Mouse (Mus musculus): ENCODE measurements around the gene Surf1. TPM values are rescaled to one million over a fixed set of nuclear protein-coding genes. Genes with fewer than 3 reads are reported as not detected.
"Not testable (repeated sequence)": the region's sequence is repeated elsewhere in the genome, so short reads cannot be mapped to it uniquely, and the experiment has no call there.

Surf1 gene
- polyA plus RNA-seq, 1 experiment: 91.1 TPM

DNA sequence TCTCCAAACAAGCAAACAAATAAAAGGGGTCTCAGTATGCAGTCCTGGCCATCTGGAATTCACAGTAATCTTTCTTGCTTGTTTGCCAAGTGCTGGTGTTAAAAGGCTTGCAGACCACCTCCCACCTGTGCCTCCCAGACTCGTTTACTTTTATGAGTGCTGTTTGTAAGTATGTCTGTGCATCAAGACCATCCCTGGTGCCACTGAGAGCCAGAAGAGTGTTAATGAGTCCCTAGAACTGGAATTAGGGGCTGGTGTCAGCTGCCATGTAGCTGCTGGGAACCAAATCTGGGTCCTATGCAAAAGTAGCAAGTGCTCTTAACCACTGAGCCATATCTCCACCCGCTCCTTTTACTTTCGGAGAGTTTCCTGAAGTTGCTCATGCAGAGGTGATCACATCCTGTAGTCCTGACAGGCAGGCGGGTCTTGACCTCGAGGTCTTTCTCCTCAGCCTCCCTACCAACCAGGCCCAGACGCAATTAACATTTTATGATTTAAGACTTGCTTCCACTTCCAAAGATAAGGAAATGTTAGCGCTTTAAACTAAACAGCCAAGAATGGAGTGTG is 14.4 kb downstream of the Surf1 start:
- Histone ChIP-seq H3K4me3 (ENCODE audit: insufficient read depth, low read length) (peak overlapping the region; percentile 98), H3K4me1 (ENCODE audit: control insufficient read depth, insufficient read depth, low read length) (peaks cover 8% of the 10 kb centered on the region), H3K27ac (ENCODE audit: insufficient read depth, low read depth, low read length) (peak overlapping the region; percentile 66)
- no peak for TF ChIP-seq CTCF (IDR thresholded peaks at IDR 0.05; ENCODE audit: low read depth, low read length)
- TF ChIP-seq POLR2A (IDR thresholded peaks at IDR 0.05; ENCODE audit: borderline replicate concordance, low read depth, low read length): no peak

DNA sequence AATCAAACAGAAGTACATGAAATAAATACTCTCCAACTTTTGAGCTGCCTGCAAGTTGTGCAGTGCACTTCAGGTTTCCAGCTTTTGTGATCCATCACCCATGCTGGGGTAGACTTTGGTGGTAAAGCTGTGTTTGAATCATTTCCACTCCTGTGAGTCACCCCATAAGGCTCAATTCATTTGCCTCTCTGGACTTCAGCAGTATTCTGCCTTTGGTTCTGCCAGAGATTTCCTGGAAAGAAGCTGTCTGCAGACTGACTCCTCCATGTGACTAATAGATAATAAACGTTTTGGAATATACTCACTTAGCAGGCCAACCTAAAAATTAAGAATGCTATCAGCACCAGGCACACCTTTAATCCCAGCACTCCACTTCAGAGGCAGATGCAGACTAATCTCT is 15.6 kb downstream of the Surf1 start:
- 0 out of 2 replicates have a peak overlapping the region, but pooled peaks have one; percentile 19 for H3K4me3 ChIP-seq (ENCODE audit: insufficient read depth, low read length)
- H3K27ac ChIP-seq (ENCODE audit: insufficient read depth, low read depth, low read length): no peak overlapping the region
- H3K4me1 ChIP-seq (ENCODE audit: control insufficient read depth, insufficient read depth, low read length): peaks cover 8% of the 10 kb centered on the region
- TF ChIP-seq CTCF (IDR thresholded peaks at IDR 0.05; ENCODE audit: low read depth, low read length) (no peak), POLR2A (IDR thresholded peaks at IDR 0.05; ENCODE audit: borderline replicate concordance, low read depth, low read length) (no peak)

DNA sequence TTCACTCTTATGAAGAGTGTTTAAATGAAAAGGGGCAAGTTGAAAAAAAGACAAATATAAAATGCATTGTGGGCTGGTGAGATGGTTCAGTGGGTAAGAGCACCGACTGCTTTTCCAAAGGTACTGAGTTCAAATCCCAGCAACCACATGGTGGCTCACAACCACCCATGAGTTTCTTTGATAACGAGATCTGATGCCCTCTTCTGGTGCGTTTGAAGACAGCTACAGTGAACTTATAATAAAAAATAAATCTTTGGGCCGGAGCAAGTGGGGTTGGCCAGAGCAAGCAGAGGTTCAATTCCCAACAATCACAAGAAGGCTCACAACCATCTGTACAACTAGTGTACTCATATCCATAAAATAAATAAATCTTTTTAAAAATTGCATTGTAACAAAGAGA is 20.4 kb downstream of the Surf1 start:
- peaks cover 7% of the 10 kb centered on the region for H3K4me1 ChIP-seq (ENCODE audit: control insufficient read depth, insufficient read depth, low read length)
- TF ChIP-seq CTCF (IDR thresholded peaks at IDR 0.05; ENCODE audit: low read depth, low read length) (no peak), POLR2A (IDR thresholded peaks at IDR 0.05; ENCODE audit: borderline replicate concordance, low read depth, low read length) (no peak)
- no peak overlapping the region for H3K27ac ChIP-seq (ENCODE audit: insufficient read depth, low read depth, low read length)
- H3K4me3 ChIP-seq (ENCODE audit: insufficient read depth, low read length): no peak overlapping the region

DNA sequence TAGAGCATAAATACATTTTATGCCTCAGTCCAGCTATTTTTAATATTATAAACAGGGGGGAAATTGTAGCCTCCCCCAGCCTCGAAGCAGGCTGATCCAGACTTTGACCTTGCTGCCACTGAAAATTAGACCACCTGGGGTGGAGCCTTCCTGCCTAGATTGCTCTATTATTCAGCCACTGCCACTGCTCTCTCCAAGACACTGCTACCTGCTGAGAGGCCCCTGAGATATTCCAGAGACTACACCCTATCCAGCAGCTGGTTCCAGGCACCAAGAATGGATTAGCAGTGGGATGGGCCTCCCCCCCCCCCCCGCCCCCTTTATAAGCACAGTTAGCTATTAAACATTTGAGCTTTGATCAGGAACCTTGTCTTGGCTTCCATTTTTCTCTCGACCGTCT is 30.2 kb downstream of the Surf1 start:
- not testable (repeated sequence) for H3K4me3 ChIP-seq (ENCODE audit: insufficient read depth, low read length); H3K27ac ChIP-seq (ENCODE audit: insufficient read depth, low read depth, low read length); H3K4me1 ChIP-seq (ENCODE audit: control insufficient read depth, insufficient read depth, low read length)

DNA sequence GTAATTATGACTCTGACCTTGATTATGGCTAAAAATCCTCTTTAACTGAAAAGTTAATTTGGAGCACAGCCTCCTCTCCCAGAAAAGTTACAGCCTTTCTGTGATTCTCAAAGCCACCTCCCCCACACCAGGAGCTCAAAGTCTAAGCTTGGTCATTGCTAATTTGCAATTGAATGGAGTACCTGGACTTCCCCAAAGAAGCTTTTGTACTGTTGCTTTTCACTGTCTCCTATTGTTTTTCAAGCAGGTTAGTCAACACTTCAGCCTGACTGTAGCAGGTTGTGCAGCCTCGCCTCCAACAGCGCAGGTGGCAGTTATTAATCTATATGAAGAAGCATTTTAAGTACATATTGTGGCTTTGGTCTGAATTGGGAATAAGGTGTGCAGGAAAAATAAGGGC is 30.8 kb downstream of the Surf1 start:
- not testable (repeated sequence) for H3K4me3 ChIP-seq (ENCODE audit: insufficient read depth, low read length); H3K4me1 ChIP-seq (ENCODE audit: control insufficient read depth, insufficient read depth, low read length); H3K27ac ChIP-seq (ENCODE audit: insufficient read depth, low read depth, low read length)

DNA sequence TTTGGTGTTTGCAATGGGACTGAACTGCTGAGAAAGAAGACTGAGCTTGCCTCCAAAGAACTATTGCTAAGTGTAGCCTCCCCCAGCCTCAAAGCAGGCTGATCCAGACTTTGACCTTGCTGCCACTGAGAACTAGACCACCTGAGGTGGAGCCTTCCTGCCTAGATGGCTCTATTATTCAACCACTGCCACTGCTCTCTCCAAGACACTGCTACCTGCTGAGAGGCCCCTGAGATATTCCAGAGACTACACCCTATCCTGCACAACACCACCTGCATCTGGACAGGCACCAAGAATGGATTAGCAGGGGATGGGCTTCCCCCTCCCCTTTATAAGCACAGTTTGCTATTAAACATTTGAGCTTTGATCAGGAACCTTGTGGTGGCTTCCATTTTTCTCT is 37.8 kb downstream of the Surf1 start:
- no peak for TF ChIP-seq CTCF (IDR thresholded peaks at IDR 0.05; ENCODE audit: low read depth, low read length)
- TF ChIP-seq POLR2A (IDR thresholded peaks at IDR 0.05; ENCODE audit: borderline replicate concordance, low read depth, low read length): no peak
- no peak overlapping the region for H3K4me3 ChIP-seq (ENCODE audit: insufficient read depth, low read length)
- H3K4me1 ChIP-seq (ENCODE audit: control insufficient read depth, insufficient read depth, low read length): no peaks in the 10 kb centered on the region; the same call in 1 of the 2 replicates
- no peak overlapping the region for H3K27ac ChIP-seq (ENCODE audit: insufficient read depth, low read depth, low read length)

DNA sequence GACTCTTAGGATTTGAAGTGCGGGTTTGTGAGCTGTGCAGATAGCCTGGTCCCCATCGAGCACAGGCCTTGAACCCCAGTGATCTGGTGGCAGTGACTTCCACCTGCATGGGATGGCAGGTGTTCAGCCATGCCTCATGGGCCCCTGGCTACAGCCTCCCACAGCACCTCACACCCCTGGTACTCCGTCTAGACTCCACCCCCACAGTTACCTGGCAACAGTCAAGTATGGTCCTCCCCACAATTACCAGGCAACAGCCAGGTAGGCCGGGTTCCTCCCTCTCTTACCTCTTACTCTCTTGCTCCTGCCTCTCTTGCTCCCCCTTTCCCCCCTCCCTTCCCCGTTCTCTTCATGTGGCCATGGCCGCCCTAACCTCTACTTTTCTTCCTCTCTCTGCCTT is 45.7 kb downstream of the Surf1 start:
- peaks cover 6% of the 10 kb centered on the region for H3K4me1 ChIP-seq (ENCODE audit: control insufficient read depth, insufficient read depth, low read length)
- H3K27ac ChIP-seq (ENCODE audit: insufficient read depth, low read depth, low read length): no peak overlapping the region
- TF ChIP-seq POLR2A (IDR thresholded peaks at IDR 0.05; ENCODE audit: borderline replicate concordance, low read depth, low read length) (no peak), CTCF (IDR thresholded peaks at IDR 0.05; ENCODE audit: low read depth, low read length) (no peak)
- H3K4me3 ChIP-seq (ENCODE audit: insufficient read depth, low read length): no peak overlapping the region

DNA sequence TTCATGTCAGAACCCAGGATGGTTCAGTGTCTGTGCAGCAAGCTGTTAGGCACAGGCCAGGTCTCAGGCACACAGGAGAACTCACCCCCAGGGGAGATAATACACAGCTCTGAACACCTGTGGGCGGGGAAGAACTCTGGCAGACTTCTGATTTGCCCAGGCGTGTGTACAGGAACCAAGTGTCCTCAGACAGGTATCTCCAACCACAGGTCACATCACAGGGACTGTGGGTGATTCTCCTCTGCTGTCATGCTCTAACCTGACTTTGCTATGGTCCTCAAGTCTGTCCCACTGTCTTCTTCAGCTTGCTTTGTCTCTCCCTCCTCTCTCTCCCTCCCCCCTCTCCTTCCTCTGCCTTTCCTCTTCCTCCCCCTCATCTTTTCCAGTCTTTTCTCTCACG is 51.5 kb downstream of the Surf1 start, which contains the start of gene Abo:
Gene Abo (minus strand): TSS at position 101 of the 400 bp plus-strand sequence.
- Histone ChIP-seq H3K4me3 (ENCODE audit: insufficient read depth, low read length) (no peak within 1 kb of the TSS), H3K27ac (ENCODE audit: insufficient read depth, low read depth, low read length) (no peak within 1 kb of the TSS), H3K4me1 (ENCODE audit: control insufficient read depth, insufficient read depth, low read length) (peaks cover 6% of the 10 kb centered on the region)
- no peak for TF ChIP-seq CTCF (IDR thresholded peaks at IDR 0.05; ENCODE audit: low read depth, low read length)
- no peak for TF ChIP-seq POLR2A (IDR thresholded peaks at IDR 0.05; ENCODE audit: borderline replicate concordance, low read depth, low read length)

Other genes with a start within 250 kb of the Surf1 start
- gene Lcn4, start 245.2 kb downstream of the Surf1 start, polyA plus RNA-seq (2012; ENCODE audit: insufficient read depth, insufficient read length, missing spikeins): not detected in 2 replicates
- gene Abo, start 51.6 kb downstream of the Surf1 start, polyA plus RNA-seq (2012; ENCODE audit: insufficient read depth, insufficient read length, missing spikeins): not detected in 2 replicates
- 30.9 and 32.0 TPM in 2 replicates for gene Surf6, start 13.7 kb downstream of the Surf1 start, polyA plus RNA-seq (2012; ENCODE audit: insufficient read depth, insufficient read length, missing spikeins)
- gene Med22, start 5.9 kb downstream of the Surf1 start, polyA plus RNA-seq (2012; ENCODE audit: insufficient read depth, insufficient read length, missing spikeins): 46.0 and 53.0 TPM in 2 replicates
- gene Rpl7a, start 5.8 kb downstream of the Surf1 start, polyA plus RNA-seq (2012; ENCODE audit: insufficient read depth, insufficient read length, missing spikeins): 400 and 420 TPM in 2 replicates
- 38.4 and 46.6 TPM in 2 replicates for gene Surf2, start 163 bp downstream of the Surf1 start, polyA plus RNA-seq (2012; ENCODE audit: insufficient read depth, insufficient read length, missing spikeins)
- gene Surf4, start 17.4 kb upstream of the Surf1 start, polyA plus RNA-seq (2012; ENCODE audit: insufficient read depth, insufficient read length, missing spikeins): 144 and 151 TPM in 2 replicates
- gene Stkld1, start 17.5 kb upstream of the Surf1 start, polyA plus RNA-seq (2012; ENCODE audit: insufficient read depth, insufficient read length, missing spikeins): 2.5 TPM in 2 replicates
- 57.9 and 62.1 TPM in 2 replicates for gene Rexo4, start 47.9 kb upstream of the Surf1 start, polyA plus RNA-seq (2012; ENCODE audit: insufficient read depth, insufficient read length, missing spikeins)
- gene Adamts13, start 56.9 kb upstream of the Surf1 start, polyA plus RNA-seq (2012; ENCODE audit: insufficient read depth, insufficient read length, missing spikeins): 0.16 TPM in 1 of 2 replicates, not detected in the other
- gene Cacfd1, start 93.4 kb upstream of the Surf1 start, polyA plus RNA-seq (2012; ENCODE audit: insufficient read depth, insufficient read length, missing spikeins): 20.1 and 24.2 TPM in 2 replicates
- 24.5 and 26.9 TPM in 2 replicates for gene Slc2a6, start 111.5 kb upstream of the Surf1 start, polyA plus RNA-seq (2012; ENCODE audit: insufficient read depth, insufficient read length, missing spikeins)
- gene Mymk, start 155.6 kb upstream of the Surf1 start, polyA plus RNA-seq (2012; ENCODE audit: insufficient read depth, insufficient read length, missing spikeins): not detected in 2 replicates
- gene Adamtsl2, start 162.8 kb upstream of the Surf1 start, polyA plus RNA-seq (2012; ENCODE audit: insufficient read depth, insufficient read length, missing spikeins): not detected in 2 replicates
- gene Fam163b, start 226.0 kb upstream of the Surf1 start, polyA plus RNA-seq (2012; ENCODE audit: insufficient read depth, insufficient read length, missing spikeins): not detected in 2 replicates
- gene Dbh, start 248.7 kb upstream of the Surf1 start, polyA plus RNA-seq (2012; ENCODE audit: insufficient read depth, insufficient read length, missing spikeins): not detected in 2 replicates